Mouse (Mus musculus): Measurements from ENCODE around the gene Rsf1. TPM values are rescaled to one million over a fixed set of nuclear protein-coding genes. Genes with fewer than 3 reads are reported as not detected.

Gene Rsf1
- 8.9 and 10.5 TPM in 2 replicates for polyA plus RNA-seq (2015; fragmentation: Nextera tagmentation; extraction: Ambion mirVana)

GRCm38 (mm10) chr7:97579067-97579975 lies at the start of gene Rsf1, which contains the start of gene Aamdc:
Gene Rsf1 (plus strand): TSS chr7:97579889.
Gene Aamdc (minus strand): TSS chr7:97579497.

DNA sequence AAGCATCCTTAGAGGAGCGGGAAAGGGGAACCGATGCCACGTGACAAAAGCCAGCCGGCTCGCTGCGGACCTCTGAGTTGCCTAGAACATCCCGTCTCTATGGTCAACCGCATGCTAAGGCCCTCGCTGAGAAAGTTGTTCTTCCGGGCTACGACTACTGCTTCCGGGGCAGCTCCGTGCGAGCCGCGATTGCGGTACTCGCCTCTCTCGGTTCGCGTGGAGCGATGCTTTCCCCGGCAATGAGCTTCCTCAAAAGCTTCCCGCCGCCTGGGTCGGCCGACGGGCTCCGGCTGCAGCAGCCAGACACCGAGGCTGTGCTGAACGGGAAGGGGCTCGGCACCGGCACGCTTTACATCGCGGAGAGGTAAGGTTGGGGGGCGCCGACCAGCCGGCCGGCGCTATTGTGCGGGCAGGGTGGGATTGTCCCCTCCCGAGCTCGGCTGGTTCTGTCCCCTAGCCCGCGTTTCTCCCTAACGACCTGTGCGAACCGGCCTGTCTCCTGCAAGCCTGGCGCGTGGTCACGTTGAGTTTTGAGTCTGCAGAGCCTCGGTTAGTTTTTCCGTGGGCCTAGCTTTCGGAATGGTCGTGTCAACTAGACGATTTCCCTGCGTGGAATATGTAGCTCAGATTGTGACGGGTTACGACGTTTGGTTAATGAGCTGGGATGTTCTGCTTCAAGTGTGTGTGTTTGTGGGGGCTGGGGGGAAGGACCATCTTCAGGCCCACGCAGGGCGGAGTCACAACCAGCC lies 117.0 kb downstream of the Rsf1 start, which contains the start of gene Clns1a:
Clns1a (plus strand) TSS at position 129 of the 749 bp plus-strand sequence.

DNA sequence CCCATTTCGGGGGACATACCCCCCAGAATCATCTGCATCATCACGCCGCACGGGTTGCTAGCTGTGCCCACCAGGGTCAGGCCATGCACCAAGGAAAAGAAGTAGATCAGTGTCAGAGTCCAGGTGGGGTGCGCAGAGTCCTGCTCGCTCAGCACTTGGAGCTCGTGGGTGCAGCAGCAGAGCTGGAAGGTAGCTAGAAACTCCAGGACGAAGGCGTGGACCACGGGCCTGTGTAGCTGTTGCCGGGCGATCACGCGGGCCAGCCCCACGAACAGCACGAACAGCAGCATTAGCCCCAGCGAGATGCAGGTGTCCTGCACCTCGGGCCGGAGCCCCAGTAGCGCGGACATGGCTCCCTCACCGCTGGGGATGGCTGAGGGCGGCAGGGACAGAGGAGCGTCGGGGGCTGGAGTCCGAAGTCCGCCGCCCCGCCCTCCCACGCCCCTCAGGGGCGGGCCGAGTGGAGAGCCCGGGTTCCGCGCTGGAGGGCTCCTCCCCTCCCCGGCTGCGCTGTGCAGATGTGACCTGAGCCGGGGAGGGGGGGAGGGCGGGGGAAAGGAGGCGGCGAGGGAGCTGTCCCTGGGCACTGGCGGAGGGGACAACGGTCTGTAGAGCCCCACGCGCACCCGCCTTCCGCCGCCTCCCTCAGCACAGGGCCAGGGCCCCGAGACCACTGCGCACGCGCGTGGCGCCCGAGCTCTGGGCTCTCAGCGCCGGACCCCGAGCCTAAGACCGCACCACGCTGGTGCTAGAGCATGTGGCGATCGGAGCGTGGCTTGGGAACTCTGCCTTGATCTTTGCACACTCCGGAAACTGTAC lies 158.2 kb downstream of the Rsf1 start, which contains the start of gene Aqp11:
Aqp11 (minus strand) TSS at position 652 of the 819 bp plus-strand sequence.

Other genes with a start within 250 kb of the Rsf1 start
- gene Usp35, start 247.9 kb upstream of the Rsf1 start, polyA plus RNA-seq (2015; fragmentation: Nextera tagmentation; extraction: Ambion mirVana), result 1.1 and 1.5 TPM in 2 replicates
- 3.5 and 3.6 TPM in 2 replicates for gene Kctd21, start 247.6 kb upstream of the Rsf1 start, polyA plus RNA-seq (2015; fragmentation: Nextera tagmentation; extraction: Ambion mirVana)
- gene Alg8, start 208.3 kb upstream of the Rsf1 start, polyA plus RNA-seq (2015; fragmentation: Nextera tagmentation; extraction: Ambion mirVana), result 16.6 and 20.3 TPM in 2 replicates
- 399 and 476 TPM in 2 replicates for gene Ndufc2, start 179.9 kb upstream of the Rsf1 start, polyA plus RNA-seq (2015; fragmentation: Nextera tagmentation; extraction: Ambion mirVana)
- gene Thrsp, start 162.2 kb upstream of the Rsf1 start, polyA plus RNA-seq (2015; fragmentation: Nextera tagmentation; extraction: Ambion mirVana), result 1.1 and 1.4 TPM in 2 replicates
- 1.2 TPM in 2 replicates for gene Kctd14, start 128.6 kb upstream of the Rsf1 start, polyA plus RNA-seq (2015; fragmentation: Nextera tagmentation; extraction: Ambion mirVana)
- gene Ints4, start 98.9 kb upstream of the Rsf1 start, polyA plus RNA-seq (2015; fragmentation: Nextera tagmentation; extraction: Ambion mirVana), result 18.3 and 19.5 TPM in 2 replicates
- 43.3 and 45.6 TPM in 2 replicates for gene Aamdc, start 392 bp upstream of the Rsf1 start, polyA plus RNA-seq (2015; fragmentation: Nextera tagmentation; extraction: Ambion mirVana)
- gene Clns1a, start 116.7 kb downstream of the Rsf1 start, polyA plus RNA-seq (2015; fragmentation: Nextera tagmentation; extraction: Ambion mirVana), result 80.1 and 81.1 TPM in 2 replicates
- 1.3 and 1.5 TPM in 2 replicates for gene Aqp11, start 158.4 kb downstream of the Rsf1 start, polyA plus RNA-seq (2015; fragmentation: Nextera tagmentation; extraction: Ambion mirVana)
- 6.4 and 7.4 TPM in 2 replicates for gene Pak1, start 208.7 kb downstream of the Rsf1 start, polyA plus RNA-seq (2015; fragmentation: Nextera tagmentation; extraction: Ambion mirVana)

All from urinary bladder, postnatal 0 days (tissue).